Mouse (Mus musculus) lung, embryonic 16.5 days (tissue): ENCODE results near the gene Asf1b. TPM values are rescaled to one million over a fixed set of nuclear protein-coding genes. Genes with fewer than 3 reads are reported as not detected.

Experiments
- microRNA counts: library from miRNA; unstranded; fragments of <30 nt; microRNA quantifications from one replicate; lab custom pipeline; 2016
- microRNA-seq: library from miRNA; unstranded; fragments of <30 nt; microRNA quantifications from one replicate; pipeline ENCODE4, GENCODE M21; 2016
- polyA plus RNA-seq: library from polyadenylated mRNA; unstranded; fragments of >200 nt; fragmentation: Nextera tagmentation; extraction: Ambion mirVana; gene quantifications from 2 replicates; pipeline ENCODE4 v1.2.1, GENCODE M21; 2015

Asf1b gene
- polyA plus RNA-seq, 1 experiment from 2014 or later, result 76.7 TPM

MicroRNAs encoded within 50 kb of the gene (microRNA counts, 519-probe panel; counts per million panel counts)
- not detected for microRNA mmu-miR-1199 (lab: Ali Mortazavi, UCI)

Small RNA genes within 50 kb of the gene (microRNA-seq; reads per million reads assigned to microRNA genes)
- gene Gm44330 (not detected), gene Gm44450 (not detected), gene Mir1199 (not detected), gene Mir8111 (3.2 reads per million, percentile 10 among the genes with 10 or more reads in this experiment)

Other genes with a start within 250 kb of the Asf1b start
- 150 and 158 TPM in 2 replicates for gene Ddx39, start 240.3 kb upstream of the Asf1b start, polyA plus RNA-seq
- gene Adgre5, start 214.2 kb upstream of the Asf1b start, polyA plus RNA-seq, result 77.6 and 78.2 TPM in 2 replicates
- gene Adgrl1, start 55.4 kb upstream of the Asf1b start, polyA plus RNA-seq, result 14.8 and 16.1 TPM in 2 replicates
- 0.69 and 1.1 TPM in 2 replicates for gene Gm10644, start 302 bp upstream of the Asf1b start, polyA plus RNA-seq
- gene Prkaca, start 17.5 kb downstream of the Asf1b start, polyA plus RNA-seq, result 103 and 133 TPM in 2 replicates
- 8.4 and 11.0 TPM in 2 replicates for gene Samd1, start 42.2 kb downstream of the Asf1b start, polyA plus RNA-seq
- gene 1700067K01Rik, start 46.0 kb downstream of the Asf1b start, polyA plus RNA-seq, result 0.55 and 1.1 TPM in 2 replicates
- 3.5 and 4.4 TPM in 2 replicates for gene 2210011C24Rik, start 56.7 kb downstream of the Asf1b start, polyA plus RNA-seq
- gene Palm3, start 66.0 kb downstream of the Asf1b start, polyA plus RNA-seq, result 6.5 and 7.4 TPM in 2 replicates
- gene Il27ra, start 87.1 kb downstream of the Asf1b start, polyA plus RNA-seq, result 1.6 and 2.0 TPM in 2 replicates
- not detected in 2 replicates for gene Rln3, start 89.5 kb downstream of the Asf1b start, polyA plus RNA-seq
- 1.2 and 1.4 TPM in 2 replicates for gene Gm10643, start 109.6 kb downstream of the Asf1b start, polyA plus RNA-seq
- gene Rfx1, start 111.3 kb downstream of the Asf1b start, polyA plus RNA-seq, result 8.6 and 8.8 TPM in 2 replicates
- 6.9 and 8.5 TPM in 2 replicates for gene Dcaf15, start 149.3 kb downstream of the Asf1b start, polyA plus RNA-seq
- gene Podnl1, start 170.5 kb downstream of the Asf1b start, polyA plus RNA-seq, result 0.34 and 0.41 TPM in 2 replicates
- gene Cc2d1a, start 192.4 kb downstream of the Asf1b start, polyA plus RNA-seq, result 24.2 and 25.9 TPM in 2 replicates
- gene 4930432K21Rik, start 192.5 kb downstream of the Asf1b start, polyA plus RNA-seq, result 1.5 and 2.0 TPM in 2 replicates
- gene Nanos3, start 229.7 kb downstream of the Asf1b start, polyA plus RNA-seq, result 1.2 and 3.5 TPM in 2 replicates